Mouse (Mus musculus) limb, embryonic 11.5 days (tissue): ENCODE data around the gene Ube2cbp. TPM values are rescaled to one million over a fixed set of nuclear protein-coding genes. Genes with fewer than 3 reads are reported as not detected.

ENCODE experiments used
- ATAC-seq: fragments of 200-750 bp; cut with Nextera tagmentation; 2 replicates; pipeline ENCODE4 v1.8.0; 2017; ENCODE audit warnings: low read depth; ENCODE audit not compliant: insufficient number of reproducible peaks, low FRiP score, low TSS enrichment
- DNase-seq: peaks from one replicate; pipeline ENCODE4 v3.0.0-alpha.2; 2015; ENCODE audit warnings: low spot score
- H3K27ac ChIP-seq: fragments of 300-500 bp; sonication (generic); replicated peaks from 2 replicates; pipeline ENCODE4 v1.5.1; 2014; ENCODE audit warnings: low read depth, mild to moderate bottlenecking, low read length
- H3K27me3 ChIP-seq: fragments of 300-500 bp; sonication (generic); 2 replicates; pipeline ENCODE4 v1.6.1; 2014; ENCODE audit warnings: mild to moderate bottlenecking, low read length, mixed read lengths; ENCODE audit not compliant: control insufficient read depth, insufficient read depth
- H3K36me3 ChIP-seq: fragments of 300-500 bp; sonication (generic); 2 replicates; pipeline ENCODE4 v1.6.1; 2014; ENCODE audit warnings: mild to moderate bottlenecking, low read length, moderate library complexity, mixed read lengths; ENCODE audit not compliant: control insufficient read depth, insufficient read depth
- H3K4me1 ChIP-seq: fragments of 300-500 bp; sonication (generic); 2 replicates; pipeline ENCODE4 v1.6.1; 2014; ENCODE audit warnings: low read length, mixed read lengths; ENCODE audit not compliant: control insufficient read depth, insufficient read depth
- H3K4me2 ChIP-seq: fragments of 300-500 bp; sonication (generic); 2 replicates; pipeline ENCODE4 v1.6.1; 2014; ENCODE audit warnings: low read depth, mild to moderate bottlenecking, moderate library complexity; ENCODE audit not compliant: severe bottlenecking
- H3K4me3 ChIP-seq: fragments of 300-500 bp; sonication (generic); 2 replicates; pipeline ENCODE4 v1.5.1; 2014; ENCODE audit warnings: low read depth, low read length
- H3K9ac ChIP-seq: fragments of 300-500 bp; sonication (generic); 2 replicates; pipeline ENCODE4 v1.6.1; 2014; ENCODE audit warnings: mild to moderate bottlenecking, low read length
- H3K9me3 ChIP-seq: fragments of 300-500 bp; sonication (generic); 2 replicates; pipeline ENCODE4 v1.6.1; 2016; ENCODE audit warnings: low read length; ENCODE audit not compliant: control insufficient read depth
- WGBS: fragments of 180-500 bp; shearing (Covaris S2); extraction: QIAGEN DNeasy Blood & Tissue Kit; methylation state at CpG from one replicate; pipeline ENCODE4 v1.1.7; 2014; 5-methylcytosine and 5-hydroxymethylcytosine counted together
- polyA plus RNA-seq: library from polyadenylated mRNA; unstranded; fragments of >200 nt; fragmentation: Nextera tagmentation; extraction: Ambion mirVana; gene quantifications from 2 replicates; pipeline ENCODE4 v1.2.1, GENCODE M21; 2014

The Ube2cbp gene
- polyA plus RNA-seq, 1 experiment from 2014 or later = 8.0 TPM

GRCm38 (mm10) chr9:86328270-86328669 is 136.5 kb downstream of the Ube2cbp start:
- 58% methylated on average over 4 of the region's 4 CpGs for WGBS
- DNase-seq (no peak), ATAC-seq (no peak)
- no peaks in the 10 kb centered on the region for H3K36me3 ChIP-seq
- H3K27me3 ChIP-seq = no peaks in the 10 kb centered on the region
- H3K27ac ChIP-seq = no peak overlapping the region
- H3K9me3 ChIP-seq = no peaks in the 10 kb centered on the region
- H3K4me1 ChIP-seq = no peaks in the 10 kb centered on the region; the same call in 1 of the 2 replicates
- H3K9ac ChIP-seq = no peak overlapping the region
- no peak overlapping the region for H3K4me2 ChIP-seq
- H3K4me3 ChIP-seq = no peak overlapping the region

- Histone ChIP-seq H3K27ac (no peak overlapping the region), H3K9me3 (no peaks in the 10 kb centered on the region), H3K4me2 (no peak overlapping the region), H3K36me3 (no peaks in the 10 kb centered on the region), H3K9ac (no peak overlapping the region), H3K4me1 (no peaks in the 10 kb centered on the region; the same call in 1 of the 2 replicates), H3K4me3 (no peak overlapping the region), H3K27me3 (no peaks in the 10 kb centered on the region)
- DNase-seq (no peak), ATAC-seq (no peak)
- WGBS = 73% methylated on average over 3 of the region's 3 CpGs
Observed at GRCm38 (mm10) chr9:86327341-86327740, 137.4 kb downstream of the Ube2cbp start.

GRCm38 (mm10) chr9:86324772-86325171 is 140.0 kb downstream of the Ube2cbp start:
- Histone ChIP-seq H3K27me3 (no peaks in the 10 kb centered on the region), H3K4me1 (no peaks in the 10 kb centered on the region; the same call in 1 of the 2 replicates), H3K9me3 (no peaks in the 10 kb centered on the region), H3K27ac (no peak overlapping the region), H3K9ac (no peak overlapping the region), H3K4me2 (no peak overlapping the region), H3K36me3 (no peaks in the 10 kb centered on the region), H3K4me3 (no peak overlapping the region)
- no peak for ATAC-seq
- 36% methylated on average over 1 of the region's 1 CpGs for WGBS
- no peak for DNase-seq

GRCm38 (mm10) chr9:86319516-86320140 is 145.1 kb downstream of the Ube2cbp start:
- no peak for DNase-seq
- no peak overlapping the region for H3K9ac ChIP-seq
- H3K27me3 ChIP-seq = no peaks in the 10 kb centered on the region
- no peak overlapping the region for H3K4me2 ChIP-seq
- ATAC-seq = no peak
- H3K4me3 ChIP-seq = no peak overlapping the region
- 70% methylated on average over 6 of the region's 6 CpGs for WGBS
- H3K36me3 ChIP-seq = no peaks in the 10 kb centered on the region
- no peak overlapping the region for H3K27ac ChIP-seq
- H3K4me1 ChIP-seq = no peaks in the 10 kb centered on the region
- H3K9me3 ChIP-seq = no peaks in the 10 kb centered on the region

- H3K27me3 ChIP-seq = no peaks in the 10 kb centered on the region
- H3K36me3 ChIP-seq = no peaks in the 10 kb centered on the region
- ATAC-seq (no peak), DNase-seq (no peak)
- no peaks in the 10 kb centered on the region for H3K4me1 ChIP-seq
- WGBS = 91% methylated on average over 2 of the region's 2 CpGs
- no peak overlapping the region for H3K9ac ChIP-seq
- H3K9me3 ChIP-seq = no peaks in the 10 kb centered on the region
- H3K4me3 ChIP-seq = no peak overlapping the region
- H3K4me2 ChIP-seq = no peak overlapping the region
- no peak overlapping the region for H3K27ac ChIP-seq
Observed at GRCm38 (mm10) chr9:86315700-86316099, 149.1 kb downstream of the Ube2cbp start.

GRCm38 (mm10) chr9:86308616-86309015 is 156.1 kb downstream of the Ube2cbp start:
- ATAC-seq = no peak
- Histone ChIP-seq H3K9ac (no peak overlapping the region), H3K36me3 (no peaks in the 10 kb centered on the region), H3K27ac (no peak overlapping the region), H3K9me3 (no peaks in the 10 kb centered on the region), H3K4me3 (no peak overlapping the region), H3K4me2 (no peak overlapping the region), H3K4me1 (no peaks in the 10 kb centered on the region), H3K27me3 (no peaks in the 10 kb centered on the region)
- no peak for DNase-seq
- 48% methylated on average over 4 of the region's 4 CpGs for WGBS

- H3K27me3 ChIP-seq = no peaks in the 10 kb centered on the region
- H3K9me3 ChIP-seq = no peaks in the 10 kb centered on the region
- no peak for DNase-seq
- ATAC-seq = no peak
- H3K4me2 ChIP-seq = no peak overlapping the region
- no peaks in the 10 kb centered on the region for H3K4me1 ChIP-seq
- H3K36me3 ChIP-seq = no peaks in the 10 kb centered on the region
- 90% methylated on average over 2 of the region's 2 CpGs for WGBS
- no peak overlapping the region for H3K27ac ChIP-seq
- H3K9ac ChIP-seq = no peak overlapping the region
- H3K4me3 ChIP-seq = no peak overlapping the region
Observed at GRCm38 (mm10) chr9:86306556-86306955, 158.2 kb downstream of the Ube2cbp start.

- H3K4me1 ChIP-seq = no peaks in the 10 kb centered on the region
- H3K36me3 ChIP-seq = no peaks in the 10 kb centered on the region
- H3K4me2 ChIP-seq = no peak overlapping the region
- no peak for ATAC-seq
- no peak overlapping the region for H3K9ac ChIP-seq
- no peak overlapping the region for H3K4me3 ChIP-seq
- no peak overlapping the region for H3K27ac ChIP-seq
- H3K27me3 ChIP-seq = no peaks in the 10 kb centered on the region
- no peaks in the 10 kb centered on the region for H3K9me3 ChIP-seq
- 92% methylated on average over 6 of the region's 6 CpGs for WGBS
- peak; percentile 18 for DNase-seq
Observed at GRCm38 (mm10) chr9:86301407-86301806, 163.3 kb downstream of the Ube2cbp start.

- ATAC-seq = no peak
- Histone ChIP-seq H3K4me3 (no peak overlapping the region), H3K4me1 (no peaks in the 10 kb centered on the region), H3K27ac (no peak overlapping the region), H3K4me2 (no peak overlapping the region), H3K36me3 (no peaks in the 10 kb centered on the region), H3K9ac (no peak overlapping the region), H3K9me3 (no peaks in the 10 kb centered on the region), H3K27me3 (no peaks in the 10 kb centered on the region)
- 92% methylated on average over 8 of the region's 8 CpGs for WGBS
- no peak for DNase-seq
Observed at GRCm38 (mm10) chr9:86298596-86298995, 166.2 kb downstream of the Ube2cbp start.
